Mouse (Mus musculus) olfactory bulb, adult 2 months (tissue): ENCODE measurements around the gene Mfsd2a. TPM values are rescaled to one million over a fixed set of nuclear protein-coding genes. Genes with fewer than 3 reads are reported as not detected.

Source experiments
- H3K27ac ChIP-seq: fragments of 200-500 bp; 2 replicates; pipeline ENCODE4 v1.5.1; 2012; ENCODE audit warnings: low read depth, low read length; ENCODE audit not compliant: insufficient read depth
- H3K4me1 ChIP-seq: fragments of 200-500 bp; 2 replicates; pipeline ENCODE4 v1.6.1; 2012; ENCODE audit warnings: low read length; ENCODE audit not compliant: control insufficient read depth, insufficient read depth
- H3K4me3 ChIP-seq: fragments of 200-500 bp; 2 replicates; pipeline ENCODE4 v1.5.1; 2012; ENCODE audit warnings: mild to moderate bottlenecking, low read depth, low read length, moderate library complexity; ENCODE audit not compliant: insufficient read depth
- CTCF ChIP-seq: fragments of 200-500 bp; IDR thresholded peaks from 2 replicates; pipeline ENCODE4 v1.5.1; 2012; ENCODE audit warnings: low read depth, mild to moderate bottlenecking, low read length, moderate library complexity; ENCODE audit not compliant: insufficient read depth
- POLR2A ChIP-seq: fragments of 200-500 bp; IDR thresholded peaks from 2 replicates; pipeline ENCODE4 v1.6.1; 2012; ENCODE audit warnings: mild to moderate bottlenecking, low read depth, low read length, moderate library complexity; ENCODE audit not compliant: insufficient read depth
- WGBS: fragments of 180-500 bp; shearing (Covaris S2); methylation state at CpG from one replicate; pipeline ENCODE4 v1.1.7; 2018; 5-methylcytosine and 5-hydroxymethylcytosine counted together
- polyA plus RNA-seq: library from polyadenylated mRNA; stranded (reverse); fragments of >200 nt; gene quantifications from 2 replicates; pipeline ENCODE4 v1.2.4, GENCODE M21; 2012; ENCODE audit warnings: low replicate concordance; ENCODE audit not compliant: missing spikeins, insufficient read depth, insufficient read length

Gene Mfsd2a
- polyA plus RNA-seq, 1 experiment = not detected

DNA sequence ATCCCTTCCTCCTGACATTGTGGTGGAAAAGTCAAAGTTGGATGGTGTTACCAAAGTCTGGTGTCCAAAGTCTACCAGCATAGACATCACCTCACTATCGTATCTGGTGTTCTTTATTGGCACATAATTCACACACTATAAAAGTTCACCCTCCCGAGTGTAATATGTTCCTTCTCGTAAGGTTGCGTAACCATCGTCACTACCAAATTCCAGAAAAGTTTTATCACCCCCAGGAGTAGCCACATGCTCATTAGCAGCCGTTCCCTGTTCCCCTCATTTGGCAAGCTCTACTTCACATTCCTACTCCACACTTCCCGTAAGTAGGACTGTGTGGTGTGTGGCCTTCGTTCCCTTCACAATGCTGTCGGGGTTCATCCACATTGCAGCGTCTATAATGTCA, 55.6 kb downstream of the Mfsd2a start:
- Histone ChIP-seq H3K4me1 (no peaks in the 10 kb centered on the region), H3K27ac (no peak overlapping the region), H3K4me3 (no peak overlapping the region)
- 89% methylated on average over 10 of the region's 10 CpGs for WGBS
- TF ChIP-seq CTCF (no peak), POLR2A (no peak)

DNA sequence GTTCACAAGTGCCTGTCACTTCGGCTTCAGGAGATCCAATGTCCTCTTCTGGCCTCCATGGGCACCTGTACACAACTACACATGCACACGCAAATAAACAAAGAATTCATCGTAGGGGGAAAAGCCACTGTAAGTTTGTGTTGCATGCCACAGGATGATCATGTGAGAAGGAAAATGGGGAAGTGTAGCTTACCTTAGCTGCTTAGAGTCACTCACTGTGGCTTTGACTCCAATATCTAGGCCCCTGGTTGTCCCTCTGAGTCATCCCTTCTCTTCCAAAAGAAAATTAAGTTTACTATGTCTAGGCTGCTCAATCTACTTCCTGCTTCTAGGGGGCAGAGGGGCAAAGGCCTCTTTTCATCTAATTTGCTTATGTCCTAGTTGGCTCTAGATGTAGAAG, 57.3 kb downstream of the Mfsd2a start:
- Histone ChIP-seq H3K4me3 (no peak overlapping the region), H3K4me1 (no peaks in the 10 kb centered on the region), H3K27ac (no peak overlapping the region)
- TF ChIP-seq CTCF = no peak
- WGBS = 93% methylated on average over 3 of the region's 3 CpGs

DNA sequence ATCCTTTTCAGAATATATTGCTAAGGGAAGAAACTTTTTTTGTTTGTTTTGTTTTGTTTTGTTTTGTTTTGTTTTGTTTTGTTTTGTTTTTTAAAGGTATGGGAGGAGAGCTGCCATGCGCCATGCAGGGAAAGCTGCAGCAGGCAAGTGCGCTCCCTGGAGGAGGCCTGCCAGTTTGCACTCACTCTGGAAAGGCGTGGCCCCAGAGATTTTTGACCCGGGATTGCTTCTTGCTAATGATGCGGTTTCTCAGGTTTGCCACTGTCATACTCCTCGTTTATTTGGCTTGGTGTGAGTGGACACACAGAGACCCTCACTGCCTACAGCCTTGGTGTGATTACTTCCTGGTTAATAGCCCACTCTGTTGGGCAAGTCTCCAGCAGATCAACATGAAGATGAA, 58.8 kb downstream of the Mfsd2a start:
- WGBS = 33% methylated on average over 6 of the region's 6 CpGs
- no peak overlapping the region for H3K4me3 ChIP-seq
- H3K27ac ChIP-seq = no peak overlapping the region
- H3K4me1 ChIP-seq = no peaks in the 10 kb centered on the region
- TF ChIP-seq POLR2A = no peak
- TF ChIP-seq CTCF = no peak

DNA sequence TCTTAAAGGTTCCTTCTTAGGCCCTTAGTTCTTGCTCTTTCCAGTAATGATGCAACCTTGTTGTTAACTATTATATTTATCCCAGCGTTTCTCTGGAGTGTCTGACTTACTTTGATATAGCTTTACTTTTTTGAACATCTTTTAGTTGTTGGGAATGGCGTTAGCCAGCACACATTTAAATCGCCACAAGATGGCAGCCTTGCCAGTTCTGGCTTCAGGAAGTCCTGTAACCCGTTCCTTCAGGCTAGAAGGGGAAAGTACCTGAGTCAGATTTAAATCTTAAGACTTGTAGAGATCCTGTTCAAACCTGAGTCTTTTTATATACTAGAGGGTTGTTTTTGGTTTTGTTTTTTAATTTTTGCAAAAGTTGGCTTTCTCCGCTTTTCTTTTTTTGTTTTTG, 62.7 kb downstream of the Mfsd2a start:
- no peak overlapping the region for H3K27ac ChIP-seq
- TF ChIP-seq CTCF (no peak), POLR2A (no peak)
- no peaks in the 10 kb centered on the region for H3K4me1 ChIP-seq
- 15% methylated on average over 5 of the region's 5 CpGs for WGBS
- H3K4me3 ChIP-seq = no peak overlapping the region

DNA sequence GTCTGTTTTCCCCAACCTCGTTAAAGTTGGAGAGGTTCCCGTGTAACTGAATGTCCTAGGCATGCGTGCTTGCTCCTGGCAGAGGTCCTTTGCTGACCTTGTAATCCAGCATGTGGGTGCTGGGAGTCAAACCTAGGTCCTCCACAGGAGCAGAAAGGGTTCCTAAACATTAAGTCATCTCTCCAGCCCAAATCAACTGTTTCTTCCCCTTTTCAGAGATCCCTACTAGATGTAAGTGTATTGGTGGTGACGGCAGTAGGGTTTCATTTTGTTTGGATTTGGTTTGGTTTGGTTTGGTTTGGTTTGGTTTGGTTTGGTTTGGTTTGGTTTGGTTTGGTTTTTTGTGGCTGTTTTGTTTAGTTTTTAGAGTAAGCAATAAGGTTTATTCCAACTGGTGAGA, 63.2 kb downstream of the Mfsd2a start:
- Histone ChIP-seq H3K4me3 (no peak overlapping the region), H3K27ac (no peak overlapping the region), H3K4me1 (no peaks in the 10 kb centered on the region)
- TF ChIP-seq POLR2A (no peak), CTCF (no peak)
- 86% methylated on average over 4 of the region's 4 CpGs for WGBS

Other genes starting within 250 kb of the Mfsd2a start
- gene Ppt1, start 124.9 kb downstream of the Mfsd2a start, polyA plus RNA-seq = 235 TPM in 1 of 2 replicates, not detected in the other
- 117 TPM in 1 of 2 replicates, not detected in the other for gene Cap1, start 75.1 kb downstream of the Mfsd2a start, polyA plus RNA-seq
- gene Mycl, start 34.5 kb upstream of the Mfsd2a start, polyA plus RNA-seq = not detected in 2 replicates
- gene Trit1, start 55.4 kb upstream of the Mfsd2a start, polyA plus RNA-seq = not detected in 2 replicates
- not detected in 2 replicates for gene Bmp8b, start 144.0 kb upstream of the Mfsd2a start, polyA plus RNA-seq
- not detected in 2 replicates for gene Oxct2b, start 155.1 kb upstream of the Mfsd2a start, polyA plus RNA-seq
- gene Ppie, start 178.8 kb upstream of the Mfsd2a start, polyA plus RNA-seq = not detected in 2 replicates
- gene Hpcal4, start 222.0 kb upstream of the Mfsd2a start, polyA plus RNA-seq = 61.6 TPM in 1 of 2 replicates, not detected in the other
- gene Nt5c1a, start 240.3 kb upstream of the Mfsd2a start, polyA plus RNA-seq = not detected in 2 replicates